Mouse (Mus musculus): ENCODE data around the gene Wdr83os.
"Not testable (repeated sequence)": the region's sequence is repeated elsewhere in the genome, so short reads cannot be mapped to it uniquely, and the experiment has no call there.

Wdr83os gene

GRCm38 (mm10) chr8:85116984-85117383 is 36.4 kb downstream of the Wdr83os start:
- DNase-seq (ENCODE audit: low read depth in 1 of 2, low spot score in 2 of 2), result no peak

DNA sequence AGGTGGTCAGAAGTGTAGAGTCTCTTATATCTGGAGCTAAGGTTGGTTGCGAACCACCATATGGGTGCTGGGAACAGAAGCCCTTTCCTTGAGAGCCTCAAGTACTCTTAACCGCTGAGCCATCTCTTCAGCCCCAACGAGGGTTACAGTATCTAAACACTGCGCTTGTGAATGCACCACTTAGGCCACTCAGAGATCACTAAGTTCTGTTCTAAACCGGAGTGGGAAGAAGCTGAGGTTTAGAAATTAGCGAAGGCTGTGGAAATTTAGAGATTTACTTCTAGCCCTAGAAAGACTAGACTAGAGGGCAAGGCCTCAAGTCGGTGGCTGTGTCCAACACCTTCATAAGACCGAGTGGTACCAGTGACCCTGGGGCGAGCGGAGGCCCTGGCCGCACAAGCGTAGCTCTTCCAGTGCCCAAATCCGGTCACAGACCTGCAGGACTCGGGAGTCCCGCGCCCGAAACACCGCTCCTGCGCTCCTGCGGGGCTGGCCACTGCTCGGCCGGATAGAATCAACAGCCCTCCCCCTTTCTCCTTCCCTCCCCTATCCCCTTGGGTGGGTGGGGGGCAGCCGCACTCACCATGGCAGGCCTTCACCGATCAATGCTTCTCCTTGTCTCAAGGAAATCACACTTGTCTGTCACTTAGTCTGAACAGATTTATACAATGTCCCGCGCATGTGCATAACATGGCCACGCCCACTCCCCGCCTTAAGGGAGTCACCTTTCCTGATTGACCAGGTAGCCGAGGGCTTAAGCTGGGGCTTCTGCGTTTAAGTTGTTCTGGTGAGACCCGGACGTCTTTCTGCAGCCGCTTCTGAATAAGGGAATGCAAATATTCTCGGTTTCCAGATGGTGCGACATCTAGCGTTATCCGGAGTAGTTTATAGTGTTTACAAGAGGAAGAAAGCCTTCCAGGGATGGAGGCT is 38.8 kb downstream of the Wdr83os start:
- DNase-seq (ENCODE audit: low read depth in 1 of 2, low spot score in 2 of 2), result no peak

DNA sequence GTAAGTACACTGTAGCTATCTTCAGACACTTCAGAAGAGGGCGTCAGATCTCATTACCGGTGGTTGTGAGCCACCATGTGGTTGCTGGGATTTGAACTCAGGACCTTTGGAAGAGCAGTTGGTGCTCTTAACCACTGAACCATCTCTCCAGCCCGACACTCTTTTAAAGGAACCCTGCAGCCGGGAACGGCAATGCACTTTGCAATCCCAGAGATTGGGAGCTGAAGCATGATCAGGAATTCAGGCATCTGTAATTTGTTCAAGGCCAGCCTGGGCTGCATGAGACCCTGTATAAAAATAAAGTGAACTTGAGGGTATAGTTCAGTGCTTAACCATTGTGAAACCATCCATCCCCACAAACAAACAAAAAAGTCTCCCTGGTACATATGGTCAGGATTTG is 39.7 kb downstream of the Wdr83os start:
- DNase-seq (ENCODE audit: low read depth in 1 of 2, low spot score in 2 of 2), result not testable (repeated sequence)

DNA sequence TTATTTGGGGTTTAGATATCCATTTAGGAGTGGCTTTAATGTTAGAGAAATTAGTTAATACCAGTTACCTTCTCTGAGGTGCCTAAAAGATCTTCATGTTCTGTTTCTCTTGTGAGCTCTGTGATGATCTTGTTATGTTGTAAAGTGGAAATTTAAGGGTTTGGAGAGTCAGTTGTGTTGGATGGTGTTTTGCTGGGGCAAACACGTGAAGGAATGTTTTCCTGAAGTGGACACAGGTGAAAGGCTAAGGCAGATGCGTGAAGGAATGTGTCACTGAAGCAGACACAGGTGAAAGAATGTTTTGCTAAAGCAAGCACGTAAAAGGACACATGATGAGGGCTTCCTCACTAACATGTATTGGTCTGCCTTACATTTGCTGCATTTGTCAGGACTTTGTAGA is 42.5 kb downstream of the Wdr83os start, which contains the start of gene Zfp791:
Gene Zfp791 (minus strand): TSS at position 101 of the 400 bp plus-strand sequence.
- DNase-seq (ENCODE audit: low read depth in 1 of 2, low spot score in 2 of 2), result no peak

GRCm38 (mm10) chr8:85123691-85124090 is 43.2 kb downstream of the Wdr83os start:
- DNase-seq (ENCODE audit: low read depth in 1 of 2, low spot score in 2 of 2), result no peak
